Mouse (Mus musculus) left cerebral cortex, adult 2 months (tissue): ENCODE results near the gene Slc22a4. TPM values are rescaled to one million over a fixed set of nuclear protein-coding genes. Genes with fewer than 3 reads are reported as not detected.
"Not testable (repeated sequence)": the region's sequence is repeated elsewhere in the genome, so short reads cannot be mapped to it uniquely, and the experiment has no call there.

Source experiments
- DNase-seq, 2 experiments: peaks; one replicate each; pipeline ENCODE4 v3.0.0; 2021 to 2022; ENCODE audit warnings: low spot score in 2 of 2, mixed read lengths in 1 of 2; ENCODE audit errors: extremely low spot score in 1 of 2
- H3K27ac ChIP-seq: fragments of 200-600 bp; 2 replicates; pipeline ENCODE4 v1.8.1; 2022
- H3K4me3 ChIP-seq: fragments of 200-600 bp; 2 replicates; pipeline ENCODE4 v1.8.1; 2022
- CTCF ChIP-seq: fragments of 200-600 bp; IDR thresholded peaks from 2 replicates; pipeline ENCODE4 v1.8.1; 2022; ENCODE audit warnings: antibody characterized with exemption, mild to moderate bottlenecking, moderate library complexity
- intact Hi-C: fragments of 180-260 bp; cut with DNase I; formaldehyde crosslinking; loops from one replicate; pipeline ENCODE4 v1.15.1; 2025
- total RNA-seq, 2 experiments: library from RNA; stranded (reverse); gene quantifications; 2 replicates each; pipeline ENCODE4 v1.2.3; 2021

The Slc22a4 gene
- total RNA-seq, 2 experiments from 2014 or later = 8.5 to 8.8 TPM

- intact Hi-C loops = no loop called here
- H3K27ac ChIP-seq = no peak overlapping the region
- H3K4me3 ChIP-seq = no peak overlapping the region
- peak; percentile 22; the same call in 1 of the 2 replicates for TF ChIP-seq CTCF
- no peak for DNase-seq
Measured at GRCm38 (mm10) chr11:53958984-53959383, 68.9 kb downstream of the Slc22a4 start.

GRCm38 (mm10) chr11:53958176-53958575, 69.7 kb downstream of the Slc22a4 start:
- H3K4me3 ChIP-seq, H3K27ac ChIP-seq, intact Hi-C loops: not testable (repeated sequence)
- peak; percentile 6; the same call in 1 of the 2 replicates for TF ChIP-seq CTCF
- peak; percentile 12 for DNase-seq

GRCm38 (mm10) chr11:53956636-53957035, 71.3 kb downstream of the Slc22a4 start:
- TF ChIP-seq CTCF = no peak
- no peak overlapping the region for H3K27ac ChIP-seq
- no peak overlapping the region for H3K4me3 ChIP-seq
- no peak for DNase-seq
- intact Hi-C loops = no loop called here

GRCm38 (mm10) chr11:53954653-53955052, 73.2 kb downstream of the Slc22a4 start:
- H3K27ac ChIP-seq = no peak overlapping the region
- no peak overlapping the region for H3K4me3 ChIP-seq
- intact Hi-C loops = loop anchor here (5.0 kb wide), 1 partner anchor 87 kb away; no protein-coding TSS in a partner anchor
- no peak for TF ChIP-seq CTCF
- DNase-seq = no peak

- H3K4me3 ChIP-seq, DNase-seq, H3K27ac ChIP-seq: not testable (repeated sequence)
- intact Hi-C loops = loop anchor here (5.0 kb wide), 1 partner anchor 83 kb away; no protein-coding TSS in a partner anchor
Measured at GRCm38 (mm10) chr11:53950133-53950532, 77.8 kb downstream of the Slc22a4 start.

Other genes starting within 250 kb of the Slc22a4 start
- gene Gm12216, start 168.8 kb downstream of the Slc22a4 start, total RNA-seq = 1 to 10 TPM; 3.0 to 5.9 TPM
- 10 to 100 TPM in 1 of 2 experiments, 1 to 10 TPM in 1; 9.5 to 10.5 TPM for gene Slc22a5, start 136.4 kb downstream of the Slc22a4 start, total RNA-seq
- 1 to 10 TPM; 1.3 TPM for gene Slc22a21, start 47.8 kb downstream of the Slc22a4 start, total RNA-seq
- 10 to 100 TPM; 13.8 to 14.0 TPM for gene Pdlim4, start 40.9 kb upstream of the Slc22a4 start, total RNA-seq
- 10 to 100 TPM; 21.8 to 32.0 TPM for gene P4ha2, start 72.0 kb upstream of the Slc22a4 start, total RNA-seq
- gene Csf2, start 221.6 kb upstream of the Slc22a4 start, total RNA-seq = not detected
- gene Il3, start 239.2 kb upstream of the Slc22a4 start, total RNA-seq = not detected